Mouse (Mus musculus) megakaryocyte-erythroid progenitor cell, adult 5-6 weeks (primary cell): ENCODE results near the gene Plvap. TPM values are rescaled to one million over a fixed set of nuclear protein-coding genes. Genes with fewer than 3 reads are reported as not detected.

Source experiments
- ATAC-seq: replicated peaks from 2 replicates; pipeline ENCODE4 v1.8.0; 2016; ENCODE audit warnings: mild to moderate bottlenecking, inconsistent platforms; ENCODE audit not compliant: severe bottlenecking, poor library complexity, low FRiP score, low TSS enrichment
- total RNA-seq, 2 experiments: library from RNA; stranded (forward) in 1 of 2; stranded (reverse) in 1 of 2; fragments of 200-1000, 215-1000 nt in 1 of 2; fragments of >200 nt in 1 of 2; fragmentation: Nextera tagmentation in 1 of 2; gene quantifications; 2 replicates each; pipeline ENCODE4 v1.2.3; 2014 to 2017

The Plvap gene
- total RNA-seq, 2 experiments from 2014 or later: 8.9 to 9.3 TPM

DNA sequence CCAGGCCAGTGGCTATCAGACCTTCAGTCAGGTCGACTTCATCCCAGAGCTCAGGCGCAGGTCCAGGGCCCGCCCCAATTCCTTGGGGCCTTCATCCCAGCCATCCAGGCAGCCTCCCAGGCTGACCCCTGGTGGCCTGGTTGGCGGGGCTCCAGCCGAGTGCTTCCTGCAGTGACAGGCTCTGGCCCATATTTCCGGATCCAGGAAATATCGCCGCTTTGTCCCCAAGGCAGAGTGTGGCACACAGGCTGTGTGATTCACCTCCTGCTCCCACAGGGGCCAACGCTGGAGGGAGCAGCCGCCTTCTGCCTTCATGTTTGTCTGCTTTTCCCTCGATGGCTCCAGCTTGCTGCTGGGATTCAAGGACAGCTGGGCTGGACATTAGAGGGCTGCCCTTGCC is 15.1 kb downstream of the Plvap start:
- no peak for ATAC-seq

DNA sequence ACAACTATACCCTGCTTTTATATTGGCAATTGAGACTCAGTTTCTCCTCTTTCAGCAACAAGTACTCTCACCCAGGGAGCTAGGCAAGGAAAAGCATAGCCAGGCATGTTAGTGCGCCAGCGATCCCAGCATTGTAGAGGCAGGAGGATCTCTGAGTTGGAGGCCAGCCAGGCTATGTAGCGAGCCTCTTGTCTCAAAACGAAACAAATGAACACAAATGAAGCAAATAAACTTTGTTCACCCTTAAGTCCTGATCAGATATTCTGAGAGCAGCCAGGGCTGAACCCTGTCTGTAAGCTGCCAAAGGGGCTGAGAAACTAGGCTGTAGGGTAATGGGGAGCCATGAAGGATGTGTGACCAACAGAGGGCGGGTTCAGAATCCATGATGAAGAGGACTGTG is 15.7 kb downstream of the Plvap start:
- no peak for ATAC-seq

DNA sequence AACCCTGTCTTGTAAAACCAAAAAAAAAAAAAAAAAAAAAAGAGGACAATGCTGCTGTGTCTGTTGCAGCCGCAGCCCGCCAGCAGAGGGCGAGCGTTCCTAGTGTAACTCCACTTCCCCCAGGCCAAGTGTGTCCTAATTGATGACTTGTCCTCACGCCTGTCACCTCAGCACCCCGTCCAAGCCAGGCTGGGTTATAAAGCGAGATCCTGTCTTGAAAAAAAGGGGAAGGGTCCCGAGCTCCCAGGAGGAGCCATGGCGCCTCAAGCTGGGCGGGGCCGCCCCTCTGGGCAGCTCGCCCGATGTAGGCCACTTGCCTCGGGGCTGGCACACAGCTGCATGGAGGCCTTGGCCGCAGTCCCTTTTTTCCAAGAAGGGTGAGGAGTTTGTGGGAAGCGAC is 16.5 kb downstream of the Plvap start:
- peak; percentile 83 for ATAC-seq

GRCm38 (mm10) chr8:71488454-71488853 is 23.1 kb downstream of the Plvap start:
- peak; percentile 78 for ATAC-seq

- peak; percentile 27; the same call in 1 of the 2 replicates for ATAC-seq
Observed at GRCm38 (mm10) chr8:71487691-71488445, 23.7 kb downstream of the Plvap start, which contains the start of gene Gtpbp3. Gene Gtpbp3 (plus strand): TSS chr8:71488103.

GRCm38 (mm10) chr8:71486136-71486529 is 25.4 kb downstream of the Plvap start:
- no peak for ATAC-seq

- peak; percentile 41 for ATAC-seq
Observed at GRCm38 (mm10) chr8:71485142-71486135, 26.1 kb downstream of the Plvap start, which contains the start of gene Ano8. Gene Ano8 (minus strand): TSS chr8:71485963.

GRCm38 (mm10) chr8:71484736-71485135 is 26.8 kb downstream of the Plvap start:
- no peak for ATAC-seq

- ATAC-seq: peak; percentile 44; the same call in 1 of the 2 replicates
Observed at GRCm38 (mm10) chr8:71483932-71484331, 27.6 kb downstream of the Plvap start.

- no peak for ATAC-seq
Observed at GRCm38 (mm10) chr8:71478943-71479342, 32.6 kb downstream of the Plvap start.

GRCm38 (mm10) chr8:71477196-71477845 is 34.2 kb downstream of the Plvap start:
- no peak; the same call in 1 of the 2 replicates for ATAC-seq

- peak; percentile 40; the same call in 1 of the 2 replicates for ATAC-seq
Observed at GRCm38 (mm10) chr8:71476099-71476940, 35.2 kb downstream of the Plvap start.

GRCm38 (mm10) chr8:71475702-71476075 is 35.9 kb downstream of the Plvap start:
- no peak for ATAC-seq

GRCm38 (mm10) chr8:71474785-71475701 is 36.5 kb downstream of the Plvap start:
- ATAC-seq: no peak

- no peak for ATAC-seq
Observed at GRCm38 (mm10) chr8:71474344-71474743, 37.2 kb downstream of the Plvap start.

DNA sequence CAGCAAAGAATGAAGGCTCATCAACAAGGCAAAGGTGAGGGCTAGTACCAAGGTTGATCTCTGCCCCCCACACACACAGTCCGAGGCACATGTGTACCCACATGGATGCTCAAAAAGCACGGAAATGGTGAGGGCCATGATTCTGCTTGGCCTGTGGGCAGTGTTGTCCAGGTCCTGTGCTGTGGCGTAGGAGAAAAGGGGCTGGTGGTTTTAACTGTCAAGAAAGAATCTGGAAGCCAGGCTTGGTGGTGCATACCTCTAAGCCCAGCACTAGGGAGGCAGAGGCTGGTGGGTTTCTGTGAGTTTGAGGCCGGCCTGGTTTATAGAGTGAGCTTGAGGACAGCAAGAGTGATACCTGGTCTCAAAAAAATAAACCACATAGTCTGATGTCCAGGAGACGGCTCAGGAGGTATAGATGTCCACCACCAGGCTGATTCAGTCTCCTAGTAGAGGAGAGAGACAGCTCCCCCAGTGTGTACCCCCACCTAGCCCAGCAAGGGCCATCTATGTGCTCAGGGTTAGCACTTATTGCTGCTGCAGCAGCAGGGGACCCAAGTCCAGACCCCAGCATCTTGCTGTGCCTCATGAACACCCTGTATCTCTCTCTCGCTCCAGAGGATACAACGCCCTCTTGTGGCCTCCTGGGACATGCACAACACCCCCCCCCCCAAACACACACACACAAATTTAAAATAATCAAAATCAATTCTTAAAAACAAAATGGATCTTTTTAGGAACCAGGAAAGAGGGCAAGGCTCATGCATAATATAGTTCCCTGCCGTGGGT is 38.8 kb downstream of the Plvap start:
- no peak for ATAC-seq

GRCm38 (mm10) chr8:71471861-71472260 is 39.7 kb downstream of the Plvap start:
- ATAC-seq: no peak
